Mouse (Mus musculus) right cerebral cortex, adult 18-20 months (tissue): Measurements from ENCODE around the gene Rft1.

Source experiments
- DNase-seq: peaks from one replicate; pipeline ENCODE4 v3.0.0; 2022; ENCODE audit warnings: mixed read lengths

Rft1 gene

GRCm38 (mm10) chr14:30653943-30654659, at the start of gene Rft1:
Rft1 (plus strand) TSS chr14:30654360.
- peak; percentile 97 for DNase-seq

- no peak for DNase-seq
Measured at GRCm38 (mm10) chr14:30606817-30607216, 47.3 kb upstream of the Rft1 start.

- no peak for DNase-seq
Measured at GRCm38 (mm10) chr14:30607696-30608095, 46.5 kb upstream of the Rft1 start.

- DNase-seq, result no peak
Measured at GRCm38 (mm10) chr14:30608176-30608575, 46.0 kb upstream of the Rft1 start.

GRCm38 (mm10) chr14:30609499-30609898, 44.7 kb upstream of the Rft1 start:
- no peak for DNase-seq

- no peak for DNase-seq
Measured at GRCm38 (mm10) chr14:30610304-30610703, 43.9 kb upstream of the Rft1 start.

GRCm38 (mm10) chr14:30610940-30611339, 43.2 kb upstream of the Rft1 start:
- no peak for DNase-seq

GRCm38 (mm10) chr14:30612523-30612922, 41.6 kb upstream of the Rft1 start:
- peak; percentile 57 for DNase-seq

GRCm38 (mm10) chr14:30612962-30613715, 41.0 kb upstream of the Rft1 start:
- no peak for DNase-seq

GRCm38 (mm10) chr14:30616751-30617150, 37.4 kb upstream of the Rft1 start:
- DNase-seq, result no peak

GRCm38 (mm10) chr14:30618746-30619275, 35.3 kb upstream of the Rft1 start:
- no peak for DNase-seq

GRCm38 (mm10) chr14:30619982-30620578, 34.1 kb upstream of the Rft1 start:
- DNase-seq, result no peak

- no peak for DNase-seq
Measured at GRCm38 (mm10) chr14:30622130-30622529, 32.0 kb upstream of the Rft1 start.

- DNase-seq, result no peak
Measured at GRCm38 (mm10) chr14:30622556-30622955, 31.6 kb upstream of the Rft1 start.

- no peak for DNase-seq
Measured at GRCm38 (mm10) chr14:30624277-30624721, 29.9 kb upstream of the Rft1 start.

- DNase-seq, result no peak
Measured at GRCm38 (mm10) chr14:30625131-30625807, 28.9 kb upstream of the Rft1 start.

- no peak for DNase-seq
Measured at GRCm38 (mm10) chr14:30625856-30626726, 28.1 kb upstream of the Rft1 start, which contains the start of gene Prkcd. Prkcd (minus strand) TSS chr14:30626210.

- no peak for DNase-seq
Measured at GRCm38 (mm10) chr14:30626756-30627742, 27.1 kb upstream of the Rft1 start.

GRCm38 (mm10) chr14:30628235-30628634, 25.9 kb upstream of the Rft1 start:
- DNase-seq, result no peak

- DNase-seq, result no peak
Measured at GRCm38 (mm10) chr14:30629839-30630238, 24.3 kb upstream of the Rft1 start.
